27 mouse cellular contexts compared by ENCODE assay signal in the genomic region with DNA sequence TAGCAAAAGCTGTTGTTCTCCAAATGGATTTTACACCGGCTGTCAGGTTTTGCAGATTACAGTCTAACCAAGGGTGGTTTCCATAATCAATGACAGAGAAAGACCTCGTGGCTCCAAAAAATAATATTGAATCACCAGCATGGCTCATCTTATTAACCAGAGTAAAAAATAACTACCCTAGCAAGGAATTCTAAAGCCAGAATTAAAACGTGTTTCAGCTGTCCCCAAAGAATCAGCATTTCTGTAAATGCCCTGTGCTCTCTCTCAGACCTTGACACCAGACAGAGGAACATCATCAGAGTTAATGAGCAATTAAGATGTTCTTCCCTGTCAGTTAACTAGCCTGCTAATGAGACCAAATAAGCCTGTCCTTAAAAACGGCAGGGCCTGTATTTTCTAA.
DNase-seq lines count a peak whose midpoint lies in the region; ATAC-seq and TF ChIP-seq lines count a peak whose summit lies in the region.
"Had no signal": no experiment of that assay in that cellular context is flagged by ENCODE, and none has a peak within 500 bp of the region (broad histone marks: within the 10 kb centered on the region; RNA-seq: fewer than 3 reads in every experiment).

No protein-coding gene starts in this region.

- no peak overlapping the region for H3K9ac ChIP-seq in forebrain, embryonic 13.5 days
- no peak overlapping the region for H3K9ac ChIP-seq in forebrain, embryonic 15.5 days (replicated peaks)
- H3K9ac ChIP-seq: embryonic facial prominence, embryonic 13.5 days; heart, embryonic 13.5 days; hindbrain, embryonic 13.5 days had no signal

- H3K27me3 ChIP-seq in forebrain, embryonic 13.5 days: no peaks in the 10 kb centered on the region
- no peaks in the 10 kb centered on the region for H3K27me3 ChIP-seq in forebrain, embryonic 15.5 days
- H3K27me3 ChIP-seq: embryonic facial prominence, embryonic 13.5 days; heart, embryonic 13.5 days; hindbrain, embryonic 13.5 days had no signal

- ATAC-seq in forebrain, embryonic 13.5 days: no peak
- ATAC-seq in forebrain, embryonic 15.5 days (replicated peaks): no peak
- ATAC-seq: CD4-positive, CD25-positive, alpha-beta regulatory T cell, adult 4 months; hindbrain, postnatal 0 days; inflammation-experienced regulatory T-cells, adult 6 months had no signal

- TF ChIP-seq POLR2A in brain, embryonic 14.5 days (IDR thresholded peaks at IDR 0.05; ENCODE audit: borderline replicate concordance, extremely low read depth, insufficient read depth, insufficient read length, poor library complexity, severe bottlenecking): no peak

- no peak overlapping the region for H3K4me3 ChIP-seq in forebrain, embryonic 13.5 days
- H3K4me3 ChIP-seq in forebrain, embryonic 15.5 days: no peak overlapping the region
- H3K4me3 ChIP-seq: embryonic facial prominence, embryonic 10.5 days; embryonic facial prominence, embryonic 13.5 days; erythroblast, embryonic 14.5 days; heart, adult 2 months; heart, embryonic 10.5 days; heart, embryonic 13.5 days; hindbrain, embryonic 13.5 days had no signal

- WGBS in forebrain, embryonic 13.5 days: 36% methylated on average over 4 of the region's 4 CpGs
- 30% methylated on average over 4 of the region's 4 CpGs for WGBS in forebrain, embryonic 15.5 days

- DNase-seq in kidney, adult 11 months: peak; percentile 4
- no peak for DNase-seq in kidney, adult 18-20 months
- peak; percentile 84 for DNase-seq in kidney, adult 9 months
- no peak for DNase-seq in kidney, postnatal 4 days
- peak; percentile 53 for DNase-seq in brain, embryonic 14.5 days (ENCODE audit: low read depth)
- DNase-seq in urinary bladder, adult 18-20 months (ENCODE audit: low spot score in 2 of 2): no peak
- DNase-seq: adrenal gland, adult 2 months; adrenal gland, postnatal 14 days; cerebellum, adult 11-12 months; cerebellum, adult 8-10 months; cerebellum, postnatal 10 days; cerebellum, postnatal 36 days; embryo, embryonic 11 days; gastrocnemius, postnatal 25 days; heart, adult 2 months; heart, postnatal 14 days had no signal

- TF ChIP-seq CTCF in brain, embryonic 14.5 days (IDR thresholded peaks at IDR 0.05; ENCODE audit: borderline replicate concordance, extremely low read depth, insufficient read depth, insufficient read length): no peak

- no peaks in the 10 kb centered on the region for H3K9me3 ChIP-seq in forebrain, embryonic 13.5 days (replicated peaks)
- H3K9me3 ChIP-seq in forebrain, embryonic 15.5 days: no peaks in the 10 kb centered on the region
- H3K9me3 ChIP-seq: embryonic facial prominence, embryonic 10.5 days; embryonic facial prominence, embryonic 13.5 days; heart, embryonic 10.5 days; heart, embryonic 13.5 days; hindbrain, embryonic 13.5 days had no signal

- no peaks in the 10 kb centered on the region for H3K36me3 ChIP-seq in forebrain, embryonic 13.5 days (ENCODE audit: poor library complexity, severe bottlenecking)
- no peaks in the 10 kb centered on the region for H3K36me3 ChIP-seq in forebrain, embryonic 15.5 days
- H3K36me3 ChIP-seq: embryonic facial prominence, embryonic 10.5 days; embryonic facial prominence, embryonic 13.5 days; heart, embryonic 10.5 days; heart, embryonic 13.5 days; hindbrain, embryonic 13.5 days had no signal

- H3K4me2 ChIP-seq in forebrain, embryonic 13.5 days: no peak overlapping the region
- H3K4me2 ChIP-seq in forebrain, embryonic 15.5 days (replicated peaks): no peak overlapping the region
- H3K4me2 ChIP-seq: embryonic facial prominence, embryonic 13.5 days; heart, embryonic 13.5 days; hindbrain, embryonic 13.5 days had no signal

- 0 out of 2 replicates have a peak overlapping the region, but pooled peaks have one; percentile 22 for H3K27ac ChIP-seq in forebrain, embryonic 13.5 days
- no peak overlapping the region; the same call in 1 of the 2 replicates for H3K27ac ChIP-seq in forebrain, embryonic 15.5 days (replicated peaks)
- H3K27ac ChIP-seq: embryonic facial prominence, embryonic 10.5 days; embryonic facial prominence, embryonic 13.5 days; heart, adult 2 months; heart, embryonic 10.5 days; heart, embryonic 13.5 days; hindbrain, embryonic 13.5 days; hindbrain, postnatal 0 days had no signal

- peaks cover 13% of the 10 kb centered on the region; the same call in 1 of the 2 replicates for H3K4me1 ChIP-seq in forebrain, embryonic 13.5 days
- 0 out of 2 replicates have a peak, but pooled peaks cover 8% of the 10 kb centered on the region for H3K4me1 ChIP-seq in forebrain, embryonic 15.5 days
- H3K4me1 ChIP-seq: embryonic facial prominence, embryonic 10.5 days; embryonic facial prominence, embryonic 13.5 days; heart, embryonic 10.5 days; heart, embryonic 13.5 days; hindbrain, embryonic 13.5 days had no signal

Comparison
In these comparisons a context has a peak if more than half of its experiments do, and no peak if none do; other contexts are left out.
1. DNase-seq: peak in kidney, adult 11 months (single experiment), kidney, adult 9 months (single experiment) and brain, embryonic 14.5 days (single experiment); none in kidney, adult 18-20 months (single experiment), kidney, postnatal 4 days (0 of 2) and urinary bladder, adult 18-20 months (0 of 2).